Mouse (Mus musculus) spleen, postnatal 4 days (tissue): ENCODE measurements around the gene Insl6.

Source experiments
- DNase-seq, 2 experiments: peaks; one replicate each; pipeline ENCODE4 v3.0.0; 2022; ENCODE audit warnings: low spot score in 2 of 2

Insl6 gene

DNA sequence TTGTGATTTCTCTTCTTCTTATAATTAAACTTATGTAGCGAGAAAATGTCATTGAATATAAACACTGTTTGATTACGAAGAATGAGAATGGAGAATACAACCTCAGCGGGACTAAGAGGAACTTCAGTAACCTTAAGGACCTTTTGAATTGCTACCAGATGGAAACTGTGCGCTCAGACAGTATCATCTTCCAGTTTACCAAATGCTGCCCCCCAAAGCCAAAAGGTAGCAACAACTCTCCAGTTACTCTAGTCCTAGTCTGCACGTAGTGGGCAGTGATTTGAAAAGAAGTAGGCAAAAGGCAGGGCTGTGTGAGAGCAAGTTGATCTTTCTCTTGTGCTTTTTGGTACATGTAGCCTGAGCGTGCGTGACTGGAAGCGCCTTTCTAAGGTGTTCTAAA is 37.3 kb downstream of the Insl6 start:
- no peak for DNase-seq

DNA sequence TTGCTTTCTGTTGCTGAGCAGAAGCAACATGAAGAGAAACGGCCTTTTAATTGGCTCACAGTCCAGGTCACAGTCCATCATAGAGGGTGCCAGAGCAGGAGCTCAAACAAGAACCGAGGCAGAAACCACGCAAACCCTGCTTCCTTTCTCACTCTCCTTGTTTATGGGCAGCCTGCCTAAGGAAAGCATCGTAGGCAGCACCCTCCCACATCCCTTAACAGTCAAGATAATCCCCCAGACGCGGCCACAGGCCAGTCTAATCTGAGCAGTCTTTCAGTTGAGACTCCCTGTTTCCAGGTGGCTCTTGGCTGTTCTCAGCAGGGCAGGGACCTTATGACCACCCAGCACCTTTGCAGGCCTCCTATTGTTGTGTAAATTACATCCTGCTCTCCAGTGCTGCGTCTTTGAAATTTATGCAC is 39.7 kb downstream of the Insl6 start:
- DNase-seq, result no peak

DNA sequence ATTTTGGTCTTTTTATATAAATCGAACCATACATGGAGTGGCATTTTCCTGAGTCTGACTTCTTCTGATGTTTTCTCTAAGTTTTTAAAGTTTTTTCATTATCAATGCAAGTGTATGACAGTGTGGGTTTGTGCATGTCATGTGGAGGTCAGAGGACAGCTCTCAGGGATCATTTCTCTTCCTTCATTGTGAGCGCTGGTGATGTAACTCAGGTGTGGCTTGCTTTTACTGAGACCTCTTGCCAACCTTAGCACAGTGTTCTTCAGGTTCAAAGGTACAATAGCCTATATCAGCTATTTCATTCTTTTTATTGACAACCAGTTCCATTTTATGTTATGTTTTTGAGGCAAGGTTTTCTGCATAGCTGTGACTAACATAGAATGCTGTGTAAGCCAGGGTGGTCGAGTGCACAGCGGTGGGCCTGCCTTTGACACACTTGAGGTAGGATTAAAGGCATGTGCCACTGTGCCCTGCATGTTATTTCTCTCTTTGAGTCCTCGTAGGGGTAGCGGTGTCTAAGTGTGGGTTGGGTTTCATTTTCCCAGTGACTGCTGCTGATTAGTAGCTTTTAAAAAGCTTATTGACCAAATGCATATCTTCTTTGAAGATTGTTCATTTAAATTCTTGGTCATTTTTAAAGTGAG is 46.1 kb downstream of the Insl6 start:
- no peak for DNase-seq

DNA sequence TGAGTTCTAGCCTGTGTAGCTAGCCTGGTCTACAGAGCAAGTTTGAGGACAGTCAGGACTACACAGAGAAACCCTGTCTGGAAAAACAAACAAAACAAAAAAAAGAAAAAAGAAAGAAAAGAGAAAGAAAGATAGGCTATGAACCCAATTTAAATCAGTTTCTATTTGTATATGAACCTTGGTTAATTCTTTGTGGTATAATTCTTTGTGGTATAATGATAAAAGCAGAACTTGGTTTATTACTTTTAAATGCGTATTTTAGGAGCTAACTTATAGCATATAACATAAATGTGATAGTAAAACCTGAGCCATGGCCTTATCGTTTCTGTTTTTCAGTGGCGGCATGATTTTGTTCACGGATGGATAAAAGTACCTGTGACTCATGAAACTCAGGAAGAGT is 48.7 kb downstream of the Insl6 start:
- DNase-seq, result no peak

DNA sequence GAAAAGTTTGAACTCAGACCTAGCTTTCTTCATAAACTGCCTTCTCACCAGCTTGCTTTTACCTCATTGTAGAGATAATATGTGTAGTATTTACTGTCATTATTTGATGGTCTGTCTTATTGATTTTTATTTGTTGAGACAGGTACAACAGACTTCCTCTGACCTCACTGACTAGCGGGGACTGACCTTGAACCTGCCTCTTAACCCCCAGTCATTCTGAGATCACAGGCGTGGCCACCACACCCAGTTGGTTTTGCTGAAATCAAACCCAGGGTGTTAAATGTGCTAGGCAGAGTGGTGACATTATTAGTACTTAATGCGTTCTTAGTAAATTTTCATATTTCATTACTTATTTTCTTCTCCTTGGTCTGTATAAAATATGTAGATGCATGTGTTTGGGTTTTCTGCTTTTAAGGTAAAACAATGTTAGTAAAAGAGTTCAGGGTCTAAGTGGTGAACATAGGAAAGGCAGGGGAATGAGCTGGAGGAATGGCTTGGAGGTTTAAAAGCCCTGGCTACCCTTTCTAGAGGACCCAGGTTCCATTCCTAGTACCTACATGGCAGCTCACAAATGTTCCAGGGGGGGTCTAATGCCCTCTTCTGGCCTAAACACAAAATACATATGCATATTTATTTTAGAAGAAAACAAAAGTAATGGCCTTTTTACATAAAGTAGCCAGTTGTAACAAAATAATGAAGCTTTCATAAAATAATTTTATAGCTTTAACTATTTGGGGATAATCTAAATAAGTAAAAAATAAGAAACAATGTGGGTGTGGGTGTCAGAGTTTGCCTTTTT is 52.9 kb downstream of the Insl6 start:
- DNase-seq, result peak in 1 of 2 experiments; percentile 47
